Mouse (Mus musculus): ENCODE measurements around the gene Gm5148. TPM values are rescaled to one million over a fixed set of nuclear protein-coding genes. Genes with fewer than 3 reads are reported as not detected.

The Gm5148 gene
- 5.8 TPM for polyA plus RNA-seq (2012; fragmentation: generic; extraction: Trizol)
- long read RNA-seq, experiment 1: 0 reads
- long read RNA-seq, experiment 2: 0 reads

DNA sequence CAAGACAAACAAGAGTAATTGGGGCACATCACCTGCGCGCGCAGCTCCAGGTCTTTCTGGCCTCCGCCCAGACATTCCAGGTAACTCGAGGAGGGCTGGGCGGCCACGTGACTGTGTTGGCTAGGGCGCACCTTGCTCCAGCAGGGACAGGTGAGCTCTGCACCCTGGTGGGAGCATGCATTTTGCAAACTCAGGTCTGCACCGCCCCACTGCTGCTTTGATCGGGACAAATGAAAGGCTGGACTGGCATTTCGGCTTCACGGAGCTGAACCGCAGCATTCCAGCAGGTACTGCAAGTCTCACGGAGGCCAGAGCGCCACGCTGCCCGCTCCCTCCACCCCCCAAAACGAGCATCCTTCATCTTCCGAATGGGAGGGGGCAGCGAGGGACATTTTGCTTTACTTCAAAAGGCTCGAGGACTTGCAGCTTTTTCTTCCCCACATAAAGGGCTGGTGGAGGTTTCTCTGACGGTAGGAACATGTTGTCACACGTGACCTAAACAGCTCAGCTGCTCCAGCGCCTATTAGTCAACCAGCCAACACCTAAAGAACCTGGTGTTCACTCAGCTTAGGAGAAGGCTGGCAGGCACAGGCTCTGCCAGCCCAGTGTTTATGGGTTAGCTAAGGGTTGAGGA is at the start of gene Gm5148:
TSS of gene Gm5148 (minus strand) at position 320 of the 634 bp plus-strand sequence.
- no peaks in the 10 kb centered on the region for H3K79me2 ChIP-seq (ENCODE audit: control insufficient read depth, insufficient read depth)
- H3K79me3 ChIP-seq (ENCODE audit: low read depth): no peaks in the 10 kb centered on the region
- no peaks in the 10 kb centered on the region for H3K27me3 ChIP-seq (ENCODE audit: control insufficient read depth, insufficient read depth, insufficient read length)
- no peak for TF ChIP-seq USF1 (IDR thresholded peaks at IDR 0.05; ENCODE audit: low read depth)
- no peak for TF ChIP-seq CEBPB (IDR thresholded peaks at IDR 0.05; ENCODE audit: low read depth)
- TF ChIP-seq MYOD1 (IDR thresholded peaks at IDR 0.05; ENCODE audit: control insufficient read depth, insufficient read length, low read depth): no peak
- TF ChIP-seq MAX (IDR thresholded peaks at IDR 0.05): no peak
- no peak for TF ChIP-seq FOSL1 (IDR thresholded peaks at IDR 0.05; ENCODE audit: insufficient read depth, low read length, poor library complexity, severe bottlenecking)
- TF ChIP-seq CTCF (IDR thresholded peaks at IDR 0.05; ENCODE audit: control insufficient read depth, insufficient read depth, insufficient read length): no peak
- TF ChIP-seq MYOG (IDR thresholded peaks at IDR 0.05; ENCODE audit: control insufficient read depth, extremely low read depth, insufficient read length): no peak
- no peaks in the 10 kb centered on the region for H3K36me3 ChIP-seq (ENCODE audit: control insufficient read depth, insufficient read depth)
- no peak within 1 kb of the TSS for H3ac ChIP-seq (ENCODE audit: control insufficient read depth, insufficient read length, low read depth)
- no peak within 1 kb of the TSS for H3K4me3 ChIP-seq (ENCODE audit: insufficient read depth, poor library complexity, severe bottlenecking)

DNA sequence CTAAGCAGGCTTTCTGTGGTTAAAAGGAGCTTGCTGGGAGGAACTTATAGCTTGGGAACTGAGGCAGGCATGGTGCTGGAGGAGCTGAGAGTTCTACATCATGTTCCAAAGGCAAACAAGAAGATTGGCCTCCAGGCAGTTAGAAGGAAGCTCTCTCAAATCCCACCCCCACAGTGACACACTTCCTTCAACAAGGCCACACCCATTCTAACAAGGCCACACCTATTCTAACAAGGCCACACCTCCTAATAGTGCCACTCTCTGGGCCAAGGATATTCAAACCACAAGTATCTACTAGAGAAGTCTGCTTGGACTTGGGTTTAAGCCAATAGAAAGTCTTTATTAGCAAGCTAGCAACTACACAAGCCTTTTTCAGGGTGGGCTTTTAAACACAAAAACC is 46.7 kb upstream of the Gm5148 start:
- H3K36me3 ChIP-seq (ENCODE audit: control insufficient read depth, insufficient read depth): no peaks in the 10 kb centered on the region
- H3K4me3 ChIP-seq (ENCODE audit: insufficient read depth, poor library complexity, severe bottlenecking): no peak overlapping the region
- no peaks in the 10 kb centered on the region for H3K79me3 ChIP-seq (ENCODE audit: low read depth)
- H3K79me2 ChIP-seq (ENCODE audit: control insufficient read depth, insufficient read depth): no peaks in the 10 kb centered on the region
- H3K27me3 ChIP-seq (ENCODE audit: control insufficient read depth, insufficient read depth, insufficient read length): no peaks in the 10 kb centered on the region
- TF ChIP-seq USF1 (IDR thresholded peaks at IDR 0.05; ENCODE audit: low read depth): no peak
- TF ChIP-seq MAX (IDR thresholded peaks at IDR 0.05): no peak
- TF ChIP-seq MYOG (IDR thresholded peaks at IDR 0.05; ENCODE audit: control insufficient read depth, extremely low read depth, insufficient read length): no peak
- no peak for TF ChIP-seq FOSL1 (IDR thresholded peaks at IDR 0.05; ENCODE audit: insufficient read depth, low read length, poor library complexity, severe bottlenecking)
- TF ChIP-seq MYOD1 (IDR thresholded peaks at IDR 0.05; ENCODE audit: control insufficient read depth, insufficient read length, low read depth): no peak
- TF ChIP-seq CTCF (IDR thresholded peaks at IDR 0.05; ENCODE audit: control insufficient read depth, insufficient read depth, insufficient read length): no peak
- H3ac ChIP-seq (ENCODE audit: control insufficient read depth, insufficient read length, low read depth): no peak overlapping the region

DNA sequence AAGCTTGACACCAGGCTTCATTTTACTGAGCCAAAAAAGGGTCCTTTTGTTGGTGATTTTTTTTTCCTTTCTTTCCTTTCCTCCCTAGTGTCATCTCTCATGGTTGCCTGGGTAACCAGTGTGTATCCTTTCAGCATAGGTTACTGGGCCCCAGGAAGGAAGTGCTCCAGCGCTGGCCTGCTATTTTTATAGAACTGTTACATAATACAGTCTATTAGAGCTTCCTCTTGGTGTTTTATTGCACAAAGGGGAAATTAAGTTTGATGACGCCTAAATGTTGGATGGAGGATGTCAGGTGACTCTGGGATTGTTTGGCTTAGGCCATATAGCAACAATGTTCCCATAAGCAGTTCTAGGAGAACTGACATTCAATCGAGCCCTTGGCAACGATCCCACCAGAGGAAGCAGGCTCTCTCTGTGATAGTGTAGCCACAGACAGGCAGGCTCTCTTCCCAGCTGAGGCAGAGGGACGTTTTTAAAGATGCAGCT is 45.0 kb upstream of the Gm5148 start:
- Histone ChIP-seq H3ac (ENCODE audit: control insufficient read depth, insufficient read length, low read depth) (no peak overlapping the region), H3K79me2 (ENCODE audit: control insufficient read depth, insufficient read depth) (no peaks in the 10 kb centered on the region), H3K4me3 (ENCODE audit: insufficient read depth, poor library complexity, severe bottlenecking) (no peak overlapping the region), H3K27me3 (ENCODE audit: control insufficient read depth, insufficient read depth, insufficient read length) (no peaks in the 10 kb centered on the region), H3K36me3 (ENCODE audit: control insufficient read depth, insufficient read depth) (no peaks in the 10 kb centered on the region), H3K79me3 (ENCODE audit: low read depth) (no peaks in the 10 kb centered on the region)
- no peak for TF ChIP-seq CEBPB (IDR thresholded peaks at IDR 0.05; ENCODE audit: low read depth)

DNA sequence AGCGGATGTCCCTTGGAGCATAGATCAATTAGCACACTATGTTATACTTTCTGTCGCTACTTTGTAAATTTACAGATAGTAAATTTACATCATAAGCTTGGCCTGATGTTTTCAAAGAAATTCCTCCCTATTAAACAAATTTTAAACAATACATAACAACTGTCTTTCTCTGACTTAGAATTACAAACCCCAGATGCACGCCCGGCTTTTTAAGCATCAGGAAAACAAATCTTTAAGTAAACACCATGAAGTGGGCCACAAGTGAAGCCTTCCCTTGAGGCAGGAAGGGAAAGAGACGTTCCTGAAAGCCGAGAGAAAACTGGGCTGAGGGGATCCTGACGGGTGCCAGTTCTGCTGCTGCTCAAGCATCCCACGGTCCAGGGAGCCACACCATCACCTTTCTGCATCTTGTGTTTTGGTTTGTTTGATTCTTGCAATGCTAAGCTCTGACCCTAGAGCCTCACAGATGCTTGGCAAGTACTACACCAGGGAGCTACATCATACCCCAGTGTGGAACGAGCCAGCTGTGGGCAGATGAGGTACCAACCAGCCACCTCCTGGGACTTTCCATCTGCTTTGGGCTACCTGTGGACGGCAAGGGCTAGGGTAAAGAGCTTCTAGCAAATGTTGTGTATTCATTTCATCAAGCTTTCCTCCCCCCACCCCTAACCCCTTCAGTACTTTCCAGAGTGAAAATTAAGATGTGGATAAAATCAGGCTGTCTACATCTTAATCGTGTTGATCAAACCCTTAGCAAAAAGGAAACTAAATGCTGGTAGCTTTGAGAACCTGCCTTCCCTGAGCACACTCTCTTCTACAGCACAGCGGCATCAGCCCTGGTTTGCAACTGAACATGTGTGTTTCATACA is 43.1 kb upstream of the Gm5148 start:
- Histone ChIP-seq H3K79me2 (ENCODE audit: control insufficient read depth, insufficient read depth) (no peaks in the 10 kb centered on the region), H3K4me3 (ENCODE audit: insufficient read depth, poor library complexity, severe bottlenecking) (no peak overlapping the region), H3ac (ENCODE audit: control insufficient read depth, insufficient read length, low read depth) (no peak overlapping the region), H3K27me3 (ENCODE audit: control insufficient read depth, insufficient read depth, insufficient read length) (no peaks in the 10 kb centered on the region), H3K36me3 (ENCODE audit: control insufficient read depth, insufficient read depth) (no peaks in the 10 kb centered on the region), H3K79me3 (ENCODE audit: low read depth) (no peaks in the 10 kb centered on the region)
- no peak for TF ChIP-seq MYOD1 (IDR thresholded peaks at IDR 0.05; ENCODE audit: control insufficient read depth, insufficient read length, low read depth)
- TF ChIP-seq FOSL1 (IDR thresholded peaks at IDR 0.05; ENCODE audit: insufficient read depth, low read length, poor library complexity, severe bottlenecking): no peak
- no peak for TF ChIP-seq MAX (IDR thresholded peaks at IDR 0.05)
- TF ChIP-seq CTCF (IDR thresholded peaks at IDR 0.05; ENCODE audit: control insufficient read depth, insufficient read depth, insufficient read length): no peak
- TF ChIP-seq CEBPB (IDR thresholded peaks at IDR 0.05; ENCODE audit: low read depth): no peak
- TF ChIP-seq MYOG (IDR thresholded peaks at IDR 0.05; ENCODE audit: control insufficient read depth, extremely low read depth, insufficient read length): no peak
- no peak for TF ChIP-seq USF1 (IDR thresholded peaks at IDR 0.05; ENCODE audit: low read depth)

DNA sequence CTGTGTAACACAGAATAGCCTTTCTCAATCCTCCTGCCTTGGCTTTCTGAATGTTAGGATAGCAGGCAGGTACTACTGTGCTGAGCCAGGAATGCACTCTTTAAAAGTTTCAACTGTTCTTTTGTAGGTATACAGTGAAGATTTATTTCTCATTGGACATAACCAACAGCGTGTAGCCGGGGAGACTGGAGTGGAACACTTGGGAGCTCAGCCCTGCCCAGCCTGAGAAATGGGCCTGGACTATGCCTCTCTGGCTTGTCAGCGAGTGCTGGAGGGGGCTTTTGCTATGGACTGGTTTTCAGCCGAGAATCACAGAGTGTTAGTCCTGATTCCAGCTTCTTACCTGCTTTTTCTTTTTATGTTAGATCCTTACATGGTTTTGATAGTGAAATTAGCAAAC is 42.3 kb upstream of the Gm5148 start:
- H3K36me3 ChIP-seq (ENCODE audit: control insufficient read depth, insufficient read depth): no peaks in the 10 kb centered on the region
- no peaks in the 10 kb centered on the region for H3K79me3 ChIP-seq (ENCODE audit: low read depth)
- no peak overlapping the region for H3ac ChIP-seq (ENCODE audit: control insufficient read depth, insufficient read length, low read depth)
- H3K79me2 ChIP-seq (ENCODE audit: control insufficient read depth, insufficient read depth): no peaks in the 10 kb centered on the region
- H3K4me3 ChIP-seq (ENCODE audit: insufficient read depth, poor library complexity, severe bottlenecking): no peak overlapping the region
- H3K27me3 ChIP-seq (ENCODE audit: control insufficient read depth, insufficient read depth, insufficient read length): no peaks in the 10 kb centered on the region
- TF ChIP-seq MAX (IDR thresholded peaks at IDR 0.05): no peak
- no peak for TF ChIP-seq MYOG (IDR thresholded peaks at IDR 0.05; ENCODE audit: control insufficient read depth, extremely low read depth, insufficient read length)
- TF ChIP-seq MYOD1 (IDR thresholded peaks at IDR 0.05; ENCODE audit: control insufficient read depth, insufficient read length, low read depth): no peak
- TF ChIP-seq USF1 (IDR thresholded peaks at IDR 0.05; ENCODE audit: low read depth): no peak
- TF ChIP-seq CTCF (IDR thresholded peaks at IDR 0.05; ENCODE audit: control insufficient read depth, insufficient read depth, insufficient read length): no peak
- TF ChIP-seq FOSL1 (IDR thresholded peaks at IDR 0.05; ENCODE audit: insufficient read depth, low read length, poor library complexity, severe bottlenecking): no peak
- no peak for TF ChIP-seq CEBPB (IDR thresholded peaks at IDR 0.05; ENCODE audit: low read depth)

Measured in C2C12 (cell line).